Mouse (Mus musculus): ENCODE data around the gene Ren1.

Ren1 gene

DNA sequence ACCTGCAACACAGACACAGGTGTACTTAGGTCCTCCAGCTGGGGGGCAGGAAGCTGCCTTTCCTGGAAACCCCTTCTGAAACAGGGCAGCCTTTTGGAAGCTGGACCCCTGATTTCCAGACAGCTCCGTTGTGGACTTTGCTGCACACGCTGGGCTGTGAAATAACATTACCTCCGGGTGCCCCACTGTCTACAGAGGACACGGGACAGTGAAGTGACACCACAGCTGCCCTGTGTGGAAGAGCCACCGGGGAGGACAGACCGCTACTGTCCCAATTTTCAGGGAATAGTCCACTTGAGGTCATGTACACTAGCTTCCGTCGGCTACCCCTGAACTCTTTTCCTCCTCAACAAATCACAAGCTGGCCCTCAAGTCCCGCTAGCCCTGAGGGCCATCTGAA lies 58.0 kb downstream of the Ren1 start:
- no peak for DNase-seq (ENCODE audit: low read depth in 2 of 2, low spot score in 2 of 2)

- no peak for DNase-seq (ENCODE audit: low read depth in 2 of 2, low spot score in 2 of 2)
Measured at GRCm38 (mm10) chr1:133408880-133409516, 58.7 kb downstream of the Ren1 start.

GRCm38 (mm10) chr1:133409786-133410185 lies 59.5 kb downstream of the Ren1 start:
- DNase-seq (ENCODE audit: low read depth in 2 of 2, low spot score in 2 of 2): no peak

Measured in CD8-positive naive resting alpha-beta T cell, adult 2 months (primary cell).